Mouse (Mus musculus) MEL (cell line): ENCODE data around the gene Kcnd1. TPM values are rescaled to one million over a fixed set of nuclear protein-coding genes. Genes with fewer than 3 reads are reported as not detected.

ENCODE experiments used
- DNase-seq: peaks from one replicate; pipeline ENCODE4 v3.0.0; 2011; ENCODE audit warnings: low read depth, low spot score
- H3K27ac ChIP-seq: 2 replicates; pipeline ENCODE4 v1.5.1; 2012; ENCODE audit warnings: low read depth, mild to moderate bottlenecking, control low read depth, low read length, moderate library complexity; ENCODE audit not compliant: control insufficient read depth
- H3K27me3 ChIP-seq, 2 experiments: fragments of 150-350 bp in 1 of 2; sonication (generic) in 1 of 2; 2 replicates each; pipeline ENCODE4 v1.6.1; 2012; ENCODE audit warnings: low read length in 2 of 2, mild to moderate bottlenecking in 2 of 2, improper control_type of control experiment in 1 of 2, moderate library complexity in 1 of 2; ENCODE audit not compliant: insufficient read depth in 2 of 2, control insufficient read depth in 1 of 2
- H3K36me3 ChIP-seq, 2 experiments: 2 replicates each; pipeline ENCODE4 v1.6.1; 2012 to 2014; ENCODE audit warnings: low read length in 2 of 2, improper control_type of control experiment in 1 of 2, inconsistent platforms in 1 of 2, mild to moderate bottlenecking in 1 of 2; ENCODE audit not compliant: insufficient read depth in 2 of 2, control insufficient read depth in 1 of 2
- H3K4me1 ChIP-seq, 2 experiments: fragments of 150-350 bp in 1 of 2; sonication (generic) in 1 of 2; 2 replicates each; pipeline ENCODE4 v1.6.1; 2012; ENCODE audit warnings: low read length in 2 of 2, improper control_type of control experiment in 1 of 2, mild to moderate bottlenecking in 1 of 2; ENCODE audit not compliant: insufficient read depth in 2 of 2, control insufficient read depth in 1 of 2
- H3K4me3 ChIP-seq, 2 experiments: fragments of 150-350 bp in 1 of 2; sonication (generic) in 1 of 2; 2 replicates each; pipeline ENCODE4 v1.5.1; 2012; ENCODE audit warnings: low read depth in 2 of 2, low read length in 2 of 2, mild to moderate bottlenecking in 2 of 2, moderate library complexity in 2 of 2, control low read depth in 1 of 2, improper control_type of control experiment in 1 of 2; ENCODE audit not compliant: control insufficient read depth in 1 of 2, insufficient read depth in 1 of 2
- H3K79me2 ChIP-seq: 2 replicates; pipeline ENCODE4 v1.6.1; 2012; ENCODE audit warnings: mild to moderate bottlenecking, low read length, moderate library complexity; ENCODE audit not compliant: control insufficient read depth, poor library complexity, insufficient read depth
- H3K9ac ChIP-seq: 2 replicates; pipeline ENCODE4 v1.6.1; 2012; ENCODE audit warnings: low read depth, mild to moderate bottlenecking, control low read depth, low read length, moderate library complexity; ENCODE audit not compliant: control insufficient read depth, poor library complexity, severe bottlenecking
- H3K9me3 ChIP-seq: fragments of 150-350 bp; sonication (generic); replicated peaks from 2 replicates; pipeline ENCODE4 v1.6.1; 2012; ENCODE audit warnings: mild to moderate bottlenecking, low read length, improper control_type of control experiment, moderate library complexity; ENCODE audit not compliant: insufficient read depth
- BHLHE40 ChIP-seq: IDR thresholded peaks from 2 replicates; pipeline ENCODE4 v1.6.1; 2012; ENCODE audit warnings: low read depth, mild to moderate bottlenecking, inconsistent platforms, low read length, improper control_type of control experiment, borderline replicate concordance
- E2F4 ChIP-seq: IDR thresholded peaks from 2 replicates; pipeline ENCODE4 v1.6.1; 2011; ENCODE audit warnings: low read depth, low read length, improper control_type of control experiment, borderline replicate concordance
- EP300 ChIP-seq, 2 experiments: IDR thresholded peaks; 2 replicates each; pipeline ENCODE4 v1.6.1; 2011; ENCODE audit warnings: improper control_type of control experiment in 2 of 2, low read length in 2 of 2, low read depth in 1 of 2, mild to moderate bottlenecking in 1 of 2
- ETS1 ChIP-seq: IDR thresholded peaks from 2 replicates; pipeline ENCODE4 v1.6.1; 2012; ENCODE audit warnings: low read depth, mild to moderate bottlenecking, inconsistent platforms, low read length, improper control_type of control experiment, moderate library complexity
- GABPA ChIP-seq: IDR thresholded peaks from 2 replicates; pipeline ENCODE4 v1.6.1; 2012; ENCODE audit warnings: low read depth, mild to moderate bottlenecking, inconsistent platforms, low read length, improper control_type of control experiment, moderate library complexity
- GATA1 ChIP-seq: IDR thresholded peaks from 2 replicates; pipeline ENCODE4 v1.6.1; 2011; ENCODE audit warnings: low read depth, low read length, improper control_type of control experiment
- KAT2A ChIP-seq: conservative IDR thresholded peaks from 2 replicates; pipeline ENCODE4 v1.6.1; 2012; ENCODE audit warnings: low read depth, low read length, improper control_type of control experiment, inconsistent platforms
- MAFK ChIP-seq: IDR thresholded peaks from 2 replicates; pipeline ENCODE4 v1.6.1; 2011; ENCODE audit warnings: low read depth, mild to moderate bottlenecking, low read length, improper control_type of control experiment, borderline replicate concordance
- MAX ChIP-seq: IDR thresholded peaks from 2 replicates; pipeline ENCODE4 v1.6.1; 2011; ENCODE audit warnings: low read length, improper control_type of control experiment
- MEF2A ChIP-seq: IDR thresholded peaks from 2 replicates; pipeline ENCODE4 v1.6.1; 2014; ENCODE audit warnings: low read depth, mild to moderate bottlenecking, inconsistent platforms, low read length, improper control_type of control experiment; ENCODE audit not compliant: poor library complexity, insufficient replicate concordance, severe bottlenecking; ENCODE audit errors: extremely low read depth
- MYC ChIP-seq: IDR thresholded peaks from 2 replicates; pipeline ENCODE4 v1.6.1; 2011; ENCODE audit warnings: low read depth, mild to moderate bottlenecking, low read length, improper control_type of control experiment, moderate library complexity
- NELFE ChIP-seq: IDR thresholded peaks from 2 replicates; pipeline ENCODE4 v1.6.1; 2011; ENCODE audit warnings: low read depth, low read length, improper control_type of control experiment
- NRF1 ChIP-seq: IDR thresholded peaks from 2 replicates; pipeline ENCODE4 v1.6.1; 2014; ENCODE audit warnings: low read depth, mild to moderate bottlenecking, inconsistent platforms, low read length, improper control_type of control experiment, moderate library complexity; ENCODE audit not compliant: poor library complexity, insufficient read depth, severe bottlenecking
- POLR2AphosphoS5 ChIP-seq: IDR thresholded peaks from 2 replicates; pipeline ENCODE4 v1.6.1; 2012; ENCODE audit warnings: low read depth, borderline replicate concordance, mild to moderate bottlenecking, inconsistent platforms, low read length, moderate library complexity, mixed read lengths
- RCOR1 ChIP-seq: IDR thresholded peaks from 2 replicates; pipeline ENCODE4 v1.6.1; 2012; ENCODE audit warnings: low read depth, mild to moderate bottlenecking, inconsistent platforms, low read length, improper control_type of control experiment
- SIN3A ChIP-seq: IDR thresholded peaks from 2 replicates; pipeline ENCODE4 v1.6.1; 2012; ENCODE audit warnings: low read length, improper control_type of control experiment, inconsistent platforms
- SMC3 ChIP-seq: IDR thresholded peaks from 2 replicates; pipeline ENCODE4 v1.6.1; 2011; ENCODE audit warnings: low read depth, low read length, improper control_type of control experiment
- TAL1 ChIP-seq: IDR thresholded peaks from 2 replicates; pipeline ENCODE4 v1.6.1; 2012; ENCODE audit warnings: mild to moderate bottlenecking, inconsistent platforms, low read length, moderate library complexity, mixed read lengths
- TCF12 ChIP-seq: IDR thresholded peaks from 2 replicates; pipeline ENCODE4 v1.6.1; 2014; ENCODE audit warnings: low read depth, mild to moderate bottlenecking, inconsistent platforms, low read length, improper control_type of control experiment, moderate library complexity
- USF1 ChIP-seq: IDR thresholded peaks from 2 replicates; pipeline ENCODE4 v1.6.1; 2014; ENCODE audit warnings: low read depth, mild to moderate bottlenecking, inconsistent platforms, low read length, improper control_type of control experiment, moderate library complexity
- ZC3H11A ChIP-seq: IDR thresholded peaks from 2 replicates; pipeline ENCODE4 v1.6.1; 2012; ENCODE audit warnings: low read depth, mild to moderate bottlenecking, inconsistent platforms, low read length, improper control_type of control experiment
- ZKSCAN1 ChIP-seq: IDR thresholded peaks from 2 replicates; pipeline ENCODE4 v1.6.1; 2012; ENCODE audit warnings: low read depth, mild to moderate bottlenecking, inconsistent platforms, low read length, improper control_type of control experiment, moderate library complexity
- ZMIZ1 ChIP-seq: IDR thresholded peaks from 2 replicates; pipeline ENCODE4 v1.6.1; 2012; ENCODE audit warnings: low read depth, mild to moderate bottlenecking, inconsistent platforms, low read length, improper control_type of control experiment, moderate library complexity
- ZNF384 ChIP-seq: IDR thresholded peaks from 2 replicates; pipeline ENCODE4 v1.6.1; 2012; ENCODE audit warnings: low read depth, mild to moderate bottlenecking, inconsistent platforms, low read length, improper control_type of control experiment
- polyA plus RNA-seq, 2 experiments: library from polyadenylated mRNA; stranded (reverse) in 1 of 2; unstranded in 1 of 2; fragments of >175 nt in 1 of 2; fragments of >200 nt in 1 of 2; gene quantifications; 2 replicates each; pipeline versions ENCODE4 v1.2.1 to v1.2.4; 2012; ENCODE audit warnings: low replicate concordance in 2 of 2, low read depth in 1 of 2; ENCODE audit not compliant: insufficient read length in 2 of 2, insufficient read depth in 1 of 2, missing spikeins in 1 of 2
- total RNA-seq: library from RNA; depleted of rRNA; stranded (reverse); fragments of 300-350 nt; gene quantifications from 2 replicates; pipeline ENCODE4 v1.2.3, GENCODE M21; 2012

The Kcnd1 gene
- total and polyA plus RNA-seq, 3 experiments: 0.31 to 1.4 TPM; not detected in 1

DNA sequence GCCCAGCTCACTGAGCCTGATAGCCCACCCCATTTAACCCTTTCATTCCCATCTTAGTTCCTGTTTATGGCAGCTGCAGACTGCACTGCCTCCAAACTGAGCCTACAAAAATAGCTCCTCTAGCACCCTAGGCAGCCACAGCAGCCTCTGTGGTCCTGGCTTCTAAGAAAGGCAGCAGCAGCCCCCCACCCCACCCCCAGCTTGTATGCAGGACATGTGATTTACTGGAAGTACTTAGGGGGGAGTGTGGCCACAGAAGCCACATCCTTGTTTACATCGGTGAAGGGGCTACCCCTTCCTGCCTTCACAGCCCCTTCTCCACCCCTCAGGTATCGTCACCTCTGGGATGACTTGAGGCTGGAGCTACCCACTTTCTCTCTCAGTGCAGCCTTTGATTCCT, 43.3 kb downstream of the Kcnd1 start:
- DNase-seq: no peak
- TF ChIP-seq SMC3 (no peak), MAX (no peak), TAL1 (no peak), ETS1 (no peak), EP300 (IDR thresholded peaks at IDR 0.05; ENCODE audit: low read depth in 1 of 2, low read length in 2 of 2) (no peak)
- no peak overlapping the region for H3K27ac ChIP-seq
- no peak overlapping the region for H3K4me3 ChIP-seq
- no peaks in the 10 kb centered on the region for H3K9me3 ChIP-seq
- no peaks in the 10 kb centered on the region for H3K4me1 ChIP-seq
- no peak overlapping the region for H3K9ac ChIP-seq
- H3K36me3 ChIP-seq: peaks cover 3 to 15% of the 10 kb centered on the region in 2 experiments; a peak in 2 of 4 replicates
- no peaks in the 10 kb centered on the region for H3K27me3 ChIP-seq
- H3K79me2 ChIP-seq: peaks cover 19% of the 10 kb centered on the region

GRCm38 (mm10) chrX:7865786-7866185, 43.7 kb downstream of the Kcnd1 start:
- Histone ChIP-seq H3K27me3 (no peaks in the 10 kb centered on the region), H3K27ac (no peak overlapping the region), H3K36me3 (peaks cover 3 to 18% of the 10 kb centered on the region in 2 experiments; a peak in 2 of 4 replicates), H3K4me3 (no peak overlapping the region), H3K9me3 (no peaks in the 10 kb centered on the region), H3K4me1 (no peaks in the 10 kb centered on the region), H3K9ac (no peak overlapping the region), H3K79me2 (peaks cover 17% of the 10 kb centered on the region)
- no peak for DNase-seq
- TF ChIP-seq BHLHE40: no peak
- TF ChIP-seq SMC3: no peak
- no peak for TF ChIP-seq MAFK
- TF ChIP-seq EP300 (IDR thresholded peaks at IDR 0.05; ENCODE audit: low read depth in 1 of 2, low read length in 2 of 2): no peak
- TF ChIP-seq NRF1: no peak
- TF ChIP-seq ZKSCAN1: no peak
- no peak for TF ChIP-seq USF1
- TF ChIP-seq POLR2AphosphoS5: no peak
- no peak for TF ChIP-seq RCOR1

DNA sequence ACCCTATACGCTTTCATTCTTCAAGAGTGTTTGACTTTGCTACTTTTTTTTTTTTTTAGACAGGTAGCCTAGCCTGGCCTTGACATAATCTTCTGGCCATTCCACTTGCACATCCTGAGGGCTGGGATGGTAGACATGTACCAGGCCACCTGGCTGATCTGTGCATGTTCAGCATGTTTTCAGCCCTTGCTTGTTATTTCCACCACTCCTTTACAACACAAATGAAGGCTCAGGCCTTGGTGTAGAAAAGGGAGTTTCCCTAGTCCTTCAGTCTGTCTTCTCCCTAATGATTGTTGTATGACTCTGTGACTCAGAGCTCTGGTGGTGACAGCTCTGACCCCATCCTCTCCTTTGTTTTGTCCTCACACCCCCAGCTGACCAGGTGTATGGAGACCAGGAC, 45.1 kb downstream of the Kcnd1 start:
- Histone ChIP-seq H3K4me3 (no peak overlapping the region), H3K27me3 (no peaks in the 10 kb centered on the region), H3K4me1 (no peaks in the 10 kb centered on the region)
- no peak for TF ChIP-seq EP300 (IDR thresholded peaks at IDR 0.05; ENCODE audit: low read depth in 1 of 2, low read length in 2 of 2)
- no peak for TF ChIP-seq TCF12
- no peak for TF ChIP-seq SMC3
- no peak for TF ChIP-seq GATA1
- no peak for TF ChIP-seq ZMIZ1
- no peak for TF ChIP-seq MAX
- no peak for TF ChIP-seq BHLHE40
- TF ChIP-seq NRF1: no peak
- no peak for TF ChIP-seq SIN3A
- TF ChIP-seq ZC3H11A: no peak
- TF ChIP-seq NELFE: no peak
- no peak for TF ChIP-seq ZNF384
- TF ChIP-seq KAT2A: no peak
- TF ChIP-seq MYC: no peak
- TF ChIP-seq MEF2A: no peak
- no peak for TF ChIP-seq E2F4
- TF ChIP-seq GABPA: no peak
- TF ChIP-seq, all 39 proteins: peak for 0
- Histone ChIP-seq H3K36me3 (peaks cover 3 to 29% of the 10 kb centered on the region in 2 experiments; a peak in 2 of 4 replicates), H3K79me2 (peaks cover 15% of the 10 kb centered on the region), H3K9me3 (no peaks in the 10 kb centered on the region), H3K27ac (no peak overlapping the region), H3K9ac (no peak overlapping the region)
- DNase-seq: no peak
